In the genomic region with DNA sequence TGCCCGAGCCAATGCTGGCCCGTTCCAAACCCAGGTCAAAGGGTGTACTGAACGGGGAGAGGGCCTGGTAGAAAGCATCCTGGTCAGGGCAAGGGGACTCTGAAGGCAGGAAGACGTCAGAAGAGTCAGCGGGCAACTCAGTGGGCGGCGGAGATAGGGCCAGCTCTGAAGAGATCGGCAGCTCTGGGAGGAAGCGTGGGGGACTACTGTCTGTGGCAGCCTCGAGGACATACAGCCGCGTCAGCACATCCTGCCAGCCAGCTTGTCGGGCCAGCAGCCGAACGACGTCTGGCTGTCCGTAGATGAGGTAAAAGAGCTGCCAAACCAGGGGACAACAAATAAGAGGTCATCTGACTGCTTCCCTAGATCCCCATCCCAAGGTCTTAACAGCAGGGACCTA, we compare ENCODE assay signal across 18 mouse cellular contexts. TPM values are rescaled to one million over a fixed set of nuclear protein-coding genes. Genes with fewer than 3 reads are reported as not detected.
A peak's percentile ranks its signal among the peaks of the same experiment; 100 is the strongest.
DNase-seq lines count a peak whose midpoint lies in the region; ATAC-seq and TF ChIP-seq lines count a peak whose summit lies in the region.
"Had no signal": no experiment of that assay in that cellular context is flagged by ENCODE, and none has a peak within 500 bp of the region (broad histone marks: within the 10 kb centered on the region; RNA-seq: fewer than 3 reads in every experiment).

No protein-coding gene starts in this region.

- H3K9me3 ChIP-seq in midbrain, embryonic 10.5 days (replicated peaks): no peaks in the 10 kb centered on the region
- no peaks in the 10 kb centered on the region for H3K9me3 ChIP-seq in midbrain, embryonic 11.5 days (ENCODE audit: control insufficient read depth, low read length)
- H3K9me3 ChIP-seq in E14TG2a.4 (ENCODE audit: low read length) (no peaks in the 10 kb centered on the region), ES-E14 (ENCODE audit: control insufficient read depth, insufficient read depth, low read depth, low read length) (no peaks in the 10 kb centered on the region)
- H3K9me3 ChIP-seq: embryonic facial prominence, embryonic 15.5 days; forebrain, embryonic 10.5 days; forebrain, embryonic 15.5 days; heart, embryonic 13.5 days; hindbrain, embryonic 15.5 days had no signal

- WGBS in midbrain, embryonic 10.5 days: 80% methylated on average over 17 of the region's 17 CpGs
- 85% methylated on average over 17 of the region's 17 CpGs for WGBS in midbrain, embryonic 11.5 days
- 98% methylated on average over 17 of the region's 17 CpGs for WGBS in thymus, adult 2 months

- H3K27ac ChIP-seq in midbrain, embryonic 10.5 days (replicated peaks): peak overlapping the region; percentile 19; the same call in 1 of the 2 replicates
- H3K27ac ChIP-seq in midbrain, embryonic 11.5 days (ENCODE audit: low read depth, low read length): no peak overlapping the region
- H3K27ac ChIP-seq in ES-E14 (ENCODE audit: insufficient read depth, low read depth, low read length, poor library complexity, severe bottlenecking): no peak overlapping the region
- H3K27ac ChIP-seq in thymus, adult 2 months (ENCODE audit: control insufficient read depth, insufficient read depth, low read length): no peak overlapping the region
- H3K27ac ChIP-seq: embryonic facial prominence, embryonic 15.5 days; forebrain, embryonic 10.5 days; forebrain, embryonic 15.5 days; heart, embryonic 13.5 days; hindbrain, embryonic 15.5 days had no signal

- no peak for TF ChIP-seq CTCF in E14TG2a.4 (conservative IDR thresholded peaks at IDR 0.05; ENCODE audit: low read length)
- TF ChIP-seq CTCF in thymus, adult 2 months (IDR thresholded peaks at IDR 0.05; ENCODE audit: borderline replicate concordance, control insufficient read depth, extremely low read depth, insufficient read depth, low read length, poor library complexity): no peak

- H3K9ac ChIP-seq in midbrain, embryonic 11.5 days (ENCODE audit: low read length): no peak overlapping the region; the same call in 1 of the 2 replicates
- 0 out of 2 replicates have a peak overlapping the region, but pooled peaks have one; percentile 23 for H3K9ac ChIP-seq in ES-E14 (ENCODE audit: insufficient read depth, low read depth, low read length, poor library complexity, severe bottlenecking)
- H3K9ac ChIP-seq: embryonic facial prominence, embryonic 15.5 days; forebrain, embryonic 15.5 days; heart, embryonic 13.5 days; hindbrain, embryonic 15.5 days had no signal

- ATAC-seq in midbrain, embryonic 11.5 days (ENCODE audit: low FRiP score): no peak
- ATAC-seq: forebrain, embryonic 15.5 days had no signal

- H3K4me3 ChIP-seq in midbrain, embryonic 10.5 days: no peak overlapping the region
- no peak overlapping the region for H3K4me3 ChIP-seq in midbrain, embryonic 11.5 days (ENCODE audit: low read depth, low read length)
- H3K4me3 ChIP-seq in E14TG2a.4 (replicated peaks; ENCODE audit: low read length): peak overlapping the region; percentile 53; the same call in 1 of the 2 replicates
- no peak overlapping the region for H3K4me3 ChIP-seq in ES-E14 (ENCODE audit: insufficient read depth in 1 of 2, low read depth in 1 of 2, low read length in 2 of 2, poor library complexity in 1 of 2, severe bottlenecking in 1 of 2)
- H3K4me3 ChIP-seq in thymus, adult 2 months (ENCODE audit: control insufficient read depth, insufficient read depth, low read length): no peak overlapping the region
- H3K4me3 ChIP-seq: embryonic facial prominence, embryonic 15.5 days; erythroblast, embryonic 14.5 days; forebrain, embryonic 10.5 days; forebrain, embryonic 15.5 days; heart, embryonic 13.5 days; hindbrain, embryonic 15.5 days had no signal

- DNase-seq in layer of hippocampus, adult 11-12 months (ENCODE audit: low spot score): peak; percentile 47
- no peak for DNase-seq in layer of hippocampus, adult 9-10 months (ENCODE audit: low spot score)
- DNase-seq in midbrain, embryonic 10.5 days (ENCODE audit: low spot score): no peak
- DNase-seq in midbrain, embryonic 11.5 days (ENCODE audit: low spot score, missing footprints): no peak
- no peak for DNase-seq in ES-E14 (ENCODE audit: low read depth, low spot score)
- no peak for DNase-seq in thymus, adult 2 months
- DNase-seq: adrenal gland, postnatal 10 days; cerebellum, adult 11-12 months; gastrocnemius, postnatal 36 days; heart, adult 11 months; heart, postnatal 36 days had no signal

- peaks cover 39% of the 10 kb centered on the region for H3K4me1 ChIP-seq in midbrain, embryonic 10.5 days
- peaks cover 10% of the 10 kb centered on the region for H3K4me1 ChIP-seq in midbrain, embryonic 11.5 days (ENCODE audit: control insufficient read depth, insufficient read depth, low read length)
- peaks cover 73% of the 10 kb centered on the region for H3K4me1 ChIP-seq in E14TG2a.4 (replicated peaks; ENCODE audit: low read depth, low read length)
- peaks cover 2 to 16% of the 10 kb centered on the region in 2 experiments; a peak in 1 of 4 replicates for H3K4me1 ChIP-seq in ES-E14 (ENCODE audit: control insufficient read depth in 2 of 2, insufficient read depth in 2 of 2, low read length in 2 of 2, poor library complexity in 1 of 2)
- H3K4me1 ChIP-seq in thymus, adult 2 months (replicated peaks; ENCODE audit: control insufficient read depth, insufficient read depth, low read length): no peaks in the 10 kb centered on the region; the same call in 1 of the 2 replicates

- 0 out of 2 replicates have a peak, but pooled peaks cover 13% of the 10 kb centered on the region for H3K36me3 ChIP-seq in midbrain, embryonic 10.5 days
- H3K36me3 ChIP-seq in midbrain, embryonic 11.5 days (ENCODE audit: control insufficient read depth, insufficient read depth, low read length): no peaks in the 10 kb centered on the region
- H3K36me3 ChIP-seq in E14TG2a.4 (ENCODE audit: insufficient read depth, low read length): peaks cover 60% of the 10 kb centered on the region
- H3K36me3 ChIP-seq in ES-E14 (ENCODE audit: control insufficient read depth, insufficient read depth, low read length, poor library complexity, severe bottlenecking): peaks cover 3% of the 10 kb centered on the region; the same call in 1 of the 2 replicates
- H3K36me3 ChIP-seq in thymus, adult 2 months (ENCODE audit: control insufficient read depth, insufficient read depth, low read length): peaks cover 84% of the 10 kb centered on the region
- H3K36me3 ChIP-seq: forebrain, embryonic 15.5 days; hindbrain, embryonic 15.5 days had no signal

- TF ChIP-seq POLR2A in thymus, adult 2 months (IDR thresholded peaks at IDR 0.05; ENCODE audit: control insufficient read depth, extremely low read depth, insufficient read depth, low read length, poor library complexity): no peak

- peaks cover 66% of the 10 kb centered on the region for H3K27me3 ChIP-seq in midbrain, embryonic 10.5 days (ENCODE audit: low read depth, poor library complexity, severe bottlenecking)
- peaks cover 5% of the 10 kb centered on the region; the same call in 1 of the 2 replicates for H3K27me3 ChIP-seq in midbrain, embryonic 11.5 days (ENCODE audit: control insufficient read depth, insufficient read depth, low read length)
- peaks cover 48% of the 10 kb centered on the region for H3K27me3 ChIP-seq in E14TG2a.4 (ENCODE audit: insufficient read depth, low read length)
- no peaks in the 10 kb centered on the region for H3K27me3 ChIP-seq in thymus, adult 2 months (ENCODE audit: control insufficient read depth, insufficient read depth, low read length)

- in situ Hi-C loops in ES-E14 (cut with MboI; ENCODE audit: low sequenced_read_pairs in 2 of 2, unreplicated experiment in 2 of 2): no loop called here

- H3K4me2 ChIP-seq in midbrain, embryonic 11.5 days: no peak overlapping the region
- H3K4me2 ChIP-seq: embryonic facial prominence, embryonic 15.5 days; forebrain, embryonic 15.5 days; heart, embryonic 13.5 days; hindbrain, embryonic 15.5 days had no signal

TF ChIP-seq in ES-E14, 5 proteins besides CTCF, POLR2A, EP300 and RAD21:
- TF ChIP-seq HCFC1 (IDR thresholded peaks at IDR 0.05; ENCODE audit: borderline replicate concordance, insufficient read depth, low read length) (no peak), ZC3H11A (IDR thresholded peaks at IDR 0.05; ENCODE audit: borderline replicate concordance, low read depth, low read length) (no peak), CHD2 (IDR thresholded peaks at IDR 0.05; ENCODE audit: low read depth, low read length) (no peak), MAFK (IDR thresholded peaks at IDR 0.05; ENCODE audit: insufficient read depth, low read depth, low read length) (0 out of 2 replicates have a peak, but pooled peaks have one; percentile 24), ZNF384 (IDR thresholded peaks at IDR 0.05; ENCODE audit: low read depth, low read length) (no peak)

RNA-seq across cellular contexts. Expression of gene Nradd, which starts 9.6 kb away (rescaled TPM):
- 36.8 and 45.4 TPM in 2 replicates for polyA plus RNA-seq in midbrain, embryonic 10.5 days (2016; fragmentation: Nextera tagmentation; extraction: Ambion mirVana)
- polyA plus RNA-seq in midbrain, embryonic 11.5 days (2014; fragmentation: Nextera tagmentation; extraction: Ambion mirVana): 20.7 and 22.8 TPM in 2 replicates
- 65.5 and 83.8 TPM in 2 replicates for total RNA-seq in ES-E14 (2012; rRNA removed)
- 9.2 and 13.2 TPM in 2 replicates for polyA plus RNA-seq in thymus, adult 2 months (2012; rRNA removed)

RNA-seq across cellular contexts. Expression of gene Nbeal2, which starts 20.1 kb away (rescaled TPM):
- 1.3 and 1.4 TPM in 2 replicates for polyA plus RNA-seq in midbrain, embryonic 10.5 days (2016; fragmentation: Nextera tagmentation; extraction: Ambion mirVana)
- polyA plus RNA-seq in midbrain, embryonic 11.5 days (2014; fragmentation: Nextera tagmentation; extraction: Ambion mirVana): 1.1 and 1.6 TPM in 2 replicates
- 13.6 and 24.1 TPM in 2 replicates for total RNA-seq in ES-E14 (2012; rRNA removed)
- polyA plus RNA-seq in thymus, adult 2 months (2012; rRNA removed): 297 and 301 TPM in 2 replicates

RNA-seq across cellular contexts. Expression of gene Ccdc12, which starts 22.4 kb away (rescaled TPM):
- 176 and 189 TPM in 2 replicates for polyA plus RNA-seq in midbrain, embryonic 10.5 days (2016; fragmentation: Nextera tagmentation; extraction: Ambion mirVana)
- polyA plus RNA-seq in midbrain, embryonic 11.5 days (2014; fragmentation: Nextera tagmentation; extraction: Ambion mirVana): 135 and 144 TPM in 2 replicates
- 79.9 and 82.2 TPM in 2 replicates for total RNA-seq in ES-E14 (2012; rRNA removed)
- polyA plus RNA-seq in thymus, adult 2 months (2012; rRNA removed): 105 and 152 TPM in 2 replicates

Comparison
In these comparisons a context has a peak if more than half of its experiments do, and no peak if none do; other contexts are left out.
1. RNA of gene Nbeal2, which starts 20.1 kb away (polyA plus RNA-seq): 297 to 301 TPM in thymus, adult 2 months; 1.3 to 1.4 TPM in midbrain, embryonic 10.5 days and 1.1 to 1.6 TPM in midbrain, embryonic 11.5 days; every median in the first group is over 100 times any median in the second.